Mouse (Mus musculus) cerebellum, adult 2 months (tissue): ENCODE measurements at regions not wholly inside any gene's neighbourhood (a gene's known extent, or its start where the extent isn't known, plus 50 kb on each side); places are given as distances from the start of the nearest gene placed in this dataset.

ENCODE experiments used
- CTCF ChIP-seq: fragments of 200-500 bp; IDR thresholded peaks from 2 replicates; pipeline ENCODE4 v1.5.1; 2011; ENCODE audit warnings: low read depth, mild to moderate bottlenecking, control low read depth, low read length, moderate library complexity, borderline replicate concordance; ENCODE audit not compliant: insufficient read depth
- POLR2A ChIP-seq: fragments of 200-500 bp; IDR thresholded peaks from 2 replicates; pipeline ENCODE4 v1.6.1; 2011; ENCODE audit warnings: low read length, control low read depth, borderline replicate concordance; ENCODE audit not compliant: insufficient read depth

DNA sequence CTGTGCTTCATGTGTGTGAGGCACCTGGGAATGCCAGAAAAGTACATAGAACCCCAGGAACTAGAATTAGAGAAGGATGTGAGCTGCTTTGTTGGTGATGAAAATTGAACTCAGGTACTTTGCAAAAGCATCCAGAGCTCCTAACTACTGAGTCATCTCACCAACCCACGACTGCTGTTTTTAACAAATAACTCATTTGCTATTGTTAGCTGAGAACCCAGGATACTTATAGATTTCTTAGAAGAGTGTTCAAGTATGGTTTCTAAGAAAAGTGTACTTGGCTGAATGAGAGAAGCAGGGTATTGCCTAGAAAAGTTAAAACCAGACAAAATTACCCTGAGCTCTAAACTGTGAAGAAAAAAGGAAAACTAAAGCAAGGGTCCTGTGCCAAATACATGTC, 335.8 kb downstream of the Tm4sf1 start:
- TF ChIP-seq CTCF (no peak), POLR2A (no peak)
